Mouse (Mus musculus) natural killer cell, adult 2 months (primary cell): Measurements from ENCODE around the gene Ntrk2.

ENCODE experiments used
- DNase-seq, 2 experiments: peaks; one replicate each; pipeline ENCODE4 v3.0.0; 2022; ENCODE audit warnings: low spot score in 2 of 2

The Ntrk2 gene

DNA sequence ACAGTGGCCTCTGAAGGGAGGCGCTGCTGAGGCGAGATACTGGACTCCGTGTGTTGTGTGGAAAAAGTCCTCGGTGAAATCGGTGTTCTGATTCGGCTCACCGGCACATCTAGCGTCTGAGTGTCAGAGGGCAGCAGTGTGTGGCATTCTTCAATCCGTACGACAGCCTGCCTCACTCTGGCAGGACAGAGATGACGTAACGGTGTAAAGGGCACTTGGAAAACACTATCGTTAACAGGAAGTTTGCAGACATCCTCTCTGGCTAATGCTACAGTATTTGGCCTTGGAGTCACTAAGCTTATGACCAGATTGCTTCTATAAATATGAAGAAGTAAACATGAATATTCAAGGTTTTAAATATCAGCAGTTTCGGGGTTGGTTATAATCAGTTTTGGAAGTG is 309.2 kb downstream of the Ntrk2 start:
- no peak for DNase-seq

DNA sequence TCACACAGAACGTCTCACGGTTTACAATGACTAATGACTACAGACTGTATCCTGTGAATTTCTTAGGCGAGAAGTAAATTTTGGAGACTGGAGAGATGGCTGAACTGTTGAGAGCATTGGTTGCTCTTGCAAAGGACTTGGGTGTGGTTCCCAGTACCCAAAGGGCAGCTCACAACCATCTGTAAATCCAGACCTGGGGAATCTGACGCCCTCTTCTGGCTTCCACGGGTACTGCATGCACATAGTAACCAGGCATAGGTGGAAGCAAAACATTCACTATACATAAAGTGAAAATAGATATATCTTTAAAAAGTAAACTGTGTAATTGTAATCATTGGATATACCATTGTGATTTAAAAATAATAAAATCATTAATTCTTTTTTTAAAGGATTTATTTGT is 310.9 kb downstream of the Ntrk2 start:
- DNase-seq = no peak

DNA sequence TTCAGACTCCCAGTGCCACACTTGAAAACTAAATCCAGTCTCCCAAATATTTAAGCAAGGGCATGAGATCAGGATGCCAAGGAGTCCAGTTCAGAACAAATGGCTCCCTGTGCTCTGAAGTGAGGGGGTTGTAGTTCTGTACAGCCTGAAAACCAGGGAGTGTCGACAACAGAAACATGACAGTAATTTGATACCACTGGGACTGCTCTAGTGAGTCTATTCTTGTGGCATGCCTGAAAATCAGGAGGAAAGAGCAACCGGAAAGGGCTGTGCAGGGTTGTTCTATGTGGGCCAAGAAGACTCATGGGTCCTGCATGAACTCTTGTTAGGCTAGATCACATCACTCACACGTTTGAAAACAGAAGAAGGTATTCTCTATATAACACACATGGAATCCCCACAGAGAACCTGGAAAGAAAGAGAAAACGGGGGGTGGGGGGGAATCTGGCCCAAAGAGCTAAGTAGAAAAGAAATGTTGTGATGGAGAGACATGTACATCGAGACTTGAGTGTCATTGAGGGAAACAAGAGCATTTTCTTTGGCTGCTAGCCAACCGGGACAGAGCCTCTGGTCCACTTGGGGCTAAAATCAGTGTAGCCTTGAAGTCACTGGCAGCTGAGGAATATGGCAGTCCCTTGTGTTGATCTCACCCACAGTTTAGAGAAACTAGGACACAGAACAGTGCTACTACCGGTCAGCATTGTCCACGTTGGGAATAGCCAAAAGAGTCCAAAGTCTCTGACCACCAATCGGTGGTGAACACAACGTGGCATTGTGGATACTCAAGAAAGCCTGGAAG is 313.4 kb downstream of the Ntrk2 start:
- no peak for DNase-seq

DNA sequence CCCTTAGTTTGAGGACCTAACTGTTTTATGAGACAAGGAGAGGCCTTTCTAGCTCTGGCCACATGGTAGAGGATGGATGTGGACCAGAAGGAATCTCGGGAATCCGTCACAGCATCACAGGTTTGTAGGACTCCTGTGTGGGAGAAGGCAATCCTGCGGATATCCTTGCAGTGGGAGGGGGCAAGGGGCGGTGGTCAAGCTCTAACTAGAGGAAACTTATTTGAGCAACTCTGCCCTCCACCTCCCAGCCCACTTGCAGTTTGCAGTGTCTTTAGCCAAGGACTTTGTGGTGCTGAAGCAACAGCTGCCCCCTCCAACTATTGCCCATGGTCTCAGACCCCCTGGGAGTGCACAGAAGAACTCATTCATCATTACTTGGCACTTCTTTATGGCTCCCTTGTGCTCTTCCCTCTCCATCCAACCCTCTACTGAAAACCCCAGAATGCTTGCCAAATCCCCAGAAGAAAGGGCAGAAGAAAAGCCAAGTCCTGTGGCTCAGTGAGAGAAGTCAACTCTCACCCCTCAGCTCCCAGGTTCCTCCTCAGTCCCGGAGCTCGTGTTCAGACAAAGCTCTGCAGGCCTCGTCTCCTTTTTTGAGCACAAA is 336.9 kb downstream of the Ntrk2 start:
- no peak for DNase-seq

DNA sequence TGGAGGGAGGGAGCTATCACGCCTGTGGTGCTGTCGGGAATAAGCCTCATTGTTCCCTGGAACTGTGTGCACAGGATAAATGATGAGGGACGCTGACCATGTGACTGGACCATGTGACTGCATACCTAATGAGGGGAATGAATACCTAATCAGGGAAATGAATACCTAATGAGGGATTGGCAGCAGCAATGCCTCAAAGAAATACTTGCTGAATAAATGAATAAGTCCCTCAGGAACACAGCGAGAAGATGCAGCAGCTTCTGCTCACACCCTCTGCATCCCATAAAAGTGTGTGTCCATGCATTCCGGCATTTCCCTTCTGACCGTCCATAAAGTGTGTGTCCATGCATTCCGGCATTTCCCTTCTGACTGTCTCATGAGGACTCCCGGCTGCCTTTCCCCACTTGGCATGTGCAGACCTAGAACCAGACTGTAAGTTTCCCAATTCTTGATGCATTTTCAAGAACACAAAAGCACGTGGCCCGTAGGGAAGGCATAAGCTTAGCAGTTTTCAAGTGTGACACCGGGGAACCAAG is 338.0 kb downstream of the Ntrk2 start:
- no peak for DNase-seq

DNA sequence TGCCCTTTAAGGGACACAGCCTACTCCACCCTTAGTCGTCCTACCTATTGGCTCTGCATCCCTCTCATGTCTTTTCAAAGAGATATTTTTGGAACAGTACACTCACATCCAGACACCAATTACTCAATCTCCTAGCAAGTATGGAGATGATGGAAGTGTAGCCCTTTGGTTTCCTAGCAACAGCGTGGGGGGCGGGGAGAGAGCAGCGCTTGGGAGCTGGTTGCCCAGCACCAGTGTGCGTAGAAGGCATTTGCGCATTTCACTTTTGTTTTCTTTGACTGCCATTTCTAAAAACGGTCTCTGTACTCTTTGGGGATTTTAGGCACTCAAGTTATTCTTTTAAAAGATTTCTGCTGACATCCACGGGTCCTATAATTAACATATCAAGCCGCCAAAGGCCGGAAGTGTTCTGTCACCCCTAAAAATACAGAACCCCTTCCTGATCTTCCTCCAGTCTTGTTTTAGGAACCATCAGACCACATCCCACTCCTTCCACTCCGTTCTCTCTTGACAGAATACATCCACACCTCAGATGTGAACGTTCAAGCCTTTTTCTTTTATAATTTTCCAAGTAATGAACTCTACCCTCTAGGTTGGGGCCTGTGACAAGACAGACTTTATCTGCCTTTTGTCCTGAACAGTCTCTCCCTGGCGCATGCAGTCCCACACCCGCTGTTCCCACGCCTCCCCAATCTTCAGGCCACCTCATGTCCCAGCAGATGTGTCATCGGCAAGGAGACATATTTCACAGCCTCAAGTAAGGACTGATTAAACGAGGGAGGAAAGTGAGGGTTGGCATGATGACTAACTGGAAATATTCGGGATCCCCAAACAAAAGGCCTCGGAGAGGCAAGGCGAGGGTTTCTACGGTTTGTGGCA is 339.5 kb downstream of the Ntrk2 start:
- no peak for DNase-seq

DNA sequence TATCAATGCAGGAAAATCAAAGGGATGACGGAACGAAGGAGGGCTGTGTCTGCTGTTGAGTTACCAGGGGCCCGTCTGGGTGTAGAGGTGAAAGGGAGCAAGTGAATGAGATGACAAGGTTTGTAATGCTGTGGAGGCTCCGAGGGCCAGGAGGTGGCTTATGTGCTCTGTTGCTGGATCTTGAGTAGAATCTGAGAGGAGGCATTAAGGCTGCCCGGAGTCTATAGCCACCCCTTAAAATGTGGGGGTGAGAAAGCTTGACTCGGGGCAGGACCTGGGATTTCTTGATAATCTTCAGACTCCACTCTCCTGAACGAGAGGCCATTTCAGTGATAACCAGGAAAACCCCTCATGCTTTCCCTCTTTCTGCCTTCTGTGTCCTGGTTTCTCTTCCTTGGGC is 340.2 kb downstream of the Ntrk2 start:
- DNase-seq = no peak

DNA sequence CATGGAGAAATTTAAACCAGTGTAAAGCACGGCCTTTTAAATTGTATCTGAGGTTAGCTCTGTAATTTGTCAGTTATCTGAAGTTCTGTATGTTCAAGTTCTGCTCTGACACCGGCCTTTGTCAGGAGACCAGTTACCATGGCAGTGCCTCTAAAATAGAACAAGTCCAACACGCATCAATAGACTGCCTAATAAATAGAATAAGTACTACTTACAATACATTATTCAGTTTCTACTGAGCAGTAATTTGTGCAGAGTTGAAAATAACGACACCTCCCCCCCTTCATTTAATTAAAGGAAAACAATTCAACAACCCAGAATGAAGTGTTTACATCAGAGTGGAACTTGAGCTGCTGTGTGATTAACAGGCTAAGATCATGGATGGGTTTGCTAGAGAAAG is 341.6 kb downstream of the Ntrk2 start:
- DNase-seq = no peak

DNA sequence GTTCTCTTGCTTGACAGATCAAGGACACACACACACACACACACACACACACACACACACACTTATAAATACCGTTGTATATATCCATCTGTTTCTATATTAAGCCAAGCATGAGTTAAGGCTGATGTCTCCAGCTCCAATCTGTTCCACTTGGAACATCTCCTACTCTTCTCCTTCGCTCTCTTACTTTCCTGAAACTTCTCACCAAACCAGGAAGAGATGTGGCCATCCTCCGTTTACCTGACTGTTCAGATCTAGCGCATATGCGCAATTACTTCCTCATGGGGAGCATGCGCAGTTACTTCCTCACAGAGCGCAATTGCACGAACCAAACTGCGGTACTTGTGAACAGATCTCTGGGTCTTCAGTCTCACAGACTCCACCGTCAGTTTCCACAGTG is 342.4 kb downstream of the Ntrk2 start:
- no peak for DNase-seq

DNA sequence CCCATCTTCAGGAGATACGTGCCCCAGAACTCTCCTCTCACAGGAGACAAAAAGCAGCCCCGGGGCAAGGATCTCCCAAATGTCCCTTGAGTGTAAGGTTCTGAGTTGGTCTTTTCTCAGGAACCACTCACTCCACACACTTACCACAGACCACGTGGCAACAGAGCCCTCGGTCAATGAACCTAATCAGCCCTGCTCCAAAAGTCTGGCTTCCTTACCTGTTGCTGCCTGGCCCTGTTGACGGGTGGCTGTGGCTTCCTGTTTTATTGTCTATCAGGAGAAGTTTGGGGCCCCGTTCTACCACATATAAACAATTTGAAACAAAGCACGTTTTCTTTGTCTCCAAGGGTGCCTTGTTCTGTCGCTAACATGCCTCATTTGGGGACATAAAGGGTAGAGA is 357.6 kb downstream of the Ntrk2 start:
- DNase-seq = no peak

DNA sequence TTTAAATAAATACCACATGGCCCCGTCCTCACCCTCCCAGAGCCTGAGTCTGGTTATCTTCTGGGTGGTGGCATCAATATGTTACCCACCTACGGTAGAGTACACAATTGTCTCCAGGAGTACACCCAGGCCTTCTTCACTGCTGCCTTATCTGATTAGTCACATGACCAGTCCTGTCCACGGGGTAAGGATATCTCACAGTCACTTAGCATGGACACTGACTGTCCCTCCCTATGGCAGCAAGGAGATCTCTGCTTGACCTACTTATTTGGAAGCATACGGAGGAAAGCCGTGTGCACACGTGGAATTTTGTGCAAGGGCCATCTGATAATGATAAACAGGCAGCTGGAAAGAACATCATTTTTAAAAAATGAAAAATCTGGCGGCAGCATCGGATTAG is 367.5 kb downstream of the Ntrk2 start:
- DNase-seq = no peak

DNA sequence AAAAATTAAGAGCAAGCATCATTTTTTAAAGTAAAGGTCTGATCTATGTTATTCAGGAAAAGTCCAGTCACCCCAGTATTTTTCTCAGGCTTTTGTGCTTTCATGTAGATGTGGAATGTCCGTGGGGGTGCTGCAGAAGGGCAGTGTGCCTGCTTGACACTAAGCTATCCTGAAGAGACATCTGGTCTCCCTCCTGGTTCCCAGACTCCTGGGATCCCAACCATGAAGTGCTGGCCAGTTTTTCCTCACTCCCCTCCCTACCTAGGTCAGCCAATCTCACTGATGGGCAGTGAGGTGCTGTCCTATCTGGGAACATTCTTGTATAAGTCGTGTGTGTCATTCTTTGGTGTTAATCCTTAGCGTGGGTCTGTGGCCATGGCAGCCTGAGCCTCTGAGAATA is 369.7 kb downstream of the Ntrk2 start:
- no peak for DNase-seq

DNA sequence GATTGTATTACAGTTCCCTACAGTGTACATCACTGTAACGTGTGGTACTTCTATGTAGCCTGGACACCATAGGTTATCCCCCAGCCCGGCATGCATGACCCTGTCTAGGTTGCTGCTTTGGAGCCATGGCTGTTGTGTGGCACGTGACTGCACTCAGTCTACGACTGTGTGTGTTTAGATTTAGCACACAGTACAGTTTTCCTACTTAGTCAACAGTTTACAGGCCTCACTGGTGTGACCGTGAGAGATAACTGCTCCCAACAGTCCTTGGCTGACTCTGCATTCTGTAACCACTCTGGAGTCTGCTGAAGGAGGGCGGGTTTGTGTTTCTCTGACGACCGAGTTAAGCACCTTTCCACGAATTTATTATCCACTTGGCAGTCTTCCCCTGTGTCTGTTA is 370.1 kb downstream of the Ntrk2 start:
- no peak for DNase-seq

DNA sequence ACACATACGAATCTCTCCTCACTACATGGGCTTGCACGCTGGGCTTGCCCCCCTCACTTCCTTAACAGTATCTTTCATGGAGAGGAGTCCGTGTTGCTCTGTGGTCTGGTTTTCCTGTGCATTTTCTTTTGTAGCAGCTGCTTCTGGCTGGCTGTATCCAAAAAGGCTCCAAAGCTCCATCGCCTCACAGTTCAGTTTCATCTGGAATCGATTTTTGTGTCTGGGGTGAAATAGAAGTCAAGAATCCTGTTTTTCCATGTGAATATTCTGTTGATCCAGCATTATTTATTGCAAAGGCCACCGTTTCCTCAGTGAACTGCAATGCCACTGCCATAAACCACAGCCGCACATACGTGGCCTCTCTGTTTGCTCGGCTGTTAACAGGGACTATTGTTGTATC is 370.6 kb downstream of the Ntrk2 start:
- no peak for DNase-seq

DNA sequence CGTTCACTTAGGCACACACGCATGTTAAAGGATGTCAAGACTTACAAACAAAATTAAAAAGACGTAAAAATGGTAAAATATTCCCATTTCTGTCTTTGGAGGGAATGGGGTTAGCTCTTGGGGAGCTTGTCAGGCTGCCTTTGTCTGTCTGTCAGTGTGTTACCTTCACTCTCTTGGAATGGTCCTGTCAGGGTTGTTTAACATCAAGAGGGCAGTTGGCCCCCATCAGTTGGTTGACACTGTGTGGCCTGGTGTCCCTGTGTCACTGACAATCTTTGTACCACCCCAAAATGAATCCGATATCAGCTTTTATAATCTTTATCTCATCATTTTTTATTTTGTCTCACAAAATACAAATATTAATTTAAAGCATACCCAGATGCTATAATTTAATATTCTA is 373.6 kb downstream of the Ntrk2 start:
- no peak for DNase-seq

DNA sequence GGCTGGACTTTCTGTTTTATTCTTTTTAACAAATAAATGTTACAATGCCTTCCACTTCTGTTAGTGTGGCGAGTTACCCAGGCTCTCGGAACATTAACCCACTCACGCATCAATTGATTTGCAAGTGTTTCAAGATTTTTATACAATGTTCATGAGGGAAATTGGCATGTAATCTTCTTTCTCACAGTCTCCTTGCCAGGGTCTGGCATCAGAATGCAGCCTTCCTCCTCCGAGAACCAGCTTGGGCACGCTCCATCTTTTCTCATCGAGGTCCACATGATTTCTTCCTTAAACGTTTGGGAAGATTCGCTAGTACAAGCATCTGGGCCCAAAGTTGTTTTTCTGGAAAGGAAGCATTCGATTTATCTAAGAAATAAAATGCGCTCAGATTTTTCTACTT is 374.4 kb downstream of the Ntrk2 start:
- no peak for DNase-seq

DNA sequence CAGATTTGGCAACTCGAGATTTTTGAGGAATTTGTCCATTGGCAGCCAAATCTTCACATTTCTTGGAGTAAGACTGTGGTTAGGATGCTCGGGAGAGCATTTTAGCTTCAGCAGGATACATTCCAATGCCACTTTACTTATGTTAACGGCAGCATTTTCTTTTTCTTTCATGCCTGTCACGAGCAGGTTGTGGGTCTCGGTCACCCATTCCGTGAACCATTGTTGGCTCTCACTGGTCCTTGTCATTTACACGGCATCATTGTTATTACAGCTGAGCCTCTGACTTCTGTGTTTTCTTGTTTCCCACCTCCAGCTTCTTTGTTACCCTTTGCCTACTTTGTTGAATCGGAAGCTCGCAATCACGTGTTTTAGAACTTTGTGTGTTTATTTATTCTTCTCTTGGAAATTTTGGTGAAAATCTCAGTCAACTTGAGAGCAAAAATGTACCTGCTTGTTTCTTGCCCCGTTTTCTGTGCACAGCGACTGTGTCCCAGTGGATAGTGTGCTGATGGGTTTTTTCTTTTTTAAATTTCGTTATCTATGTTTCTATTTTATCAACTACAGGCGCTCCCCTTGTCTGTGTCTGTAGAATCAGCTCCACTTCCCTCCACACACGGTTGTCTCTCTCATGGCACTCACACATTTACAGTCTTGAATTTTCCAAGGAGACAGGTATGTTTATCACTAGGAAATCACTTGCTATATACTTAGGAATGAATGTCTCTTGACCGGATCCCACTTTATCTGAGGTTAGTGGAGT is 375.0 kb downstream of the Ntrk2 start:
- DNase-seq = no peak

DNA sequence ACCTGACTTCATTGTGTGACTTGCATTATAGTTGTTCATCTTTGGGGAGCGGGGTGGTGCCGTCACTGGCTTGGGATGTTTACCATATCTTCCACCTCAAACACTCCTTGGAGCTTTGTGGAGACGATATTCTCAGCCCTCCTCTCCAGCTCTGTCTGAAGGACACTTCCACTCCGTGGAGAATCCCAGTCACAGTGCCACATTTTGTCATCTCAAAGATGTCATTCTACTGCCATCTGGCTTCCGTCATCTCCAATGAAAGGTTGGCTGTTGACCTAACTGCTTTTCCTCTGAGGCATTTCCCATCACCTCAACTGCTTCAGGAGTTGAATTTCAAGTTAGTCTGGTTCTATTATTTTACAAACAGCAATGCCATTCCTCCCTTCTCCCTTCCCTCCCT is 376.3 kb downstream of the Ntrk2 start:
- DNase-seq = no peak
